Mouse (Mus musculus) frontal cortex, adult 2 months (tissue): Measurements from ENCODE around the gene Rpgrip1l. TPM values are rescaled to one million over a fixed set of nuclear protein-coding genes. Genes with fewer than 3 reads are reported as not detected.

Source experiments
- DNase-seq, 2 experiments: peaks; one replicate each; pipeline ENCODE4 v3.0.0; 2022; ENCODE audit warnings: low spot score in 1 of 2; ENCODE audit errors: extremely low spot score in 1 of 2
- polyA plus RNA-seq: library from polyadenylated mRNA; depleted of rRNA; stranded (reverse); fragments of >200 nt; gene quantifications from 2 replicates; pipeline ENCODE4 v1.2.3, GENCODE M21; 2012

Gene Rpgrip1l
- polyA plus RNA-seq, 1 experiment: 8.9 TPM

DNA sequence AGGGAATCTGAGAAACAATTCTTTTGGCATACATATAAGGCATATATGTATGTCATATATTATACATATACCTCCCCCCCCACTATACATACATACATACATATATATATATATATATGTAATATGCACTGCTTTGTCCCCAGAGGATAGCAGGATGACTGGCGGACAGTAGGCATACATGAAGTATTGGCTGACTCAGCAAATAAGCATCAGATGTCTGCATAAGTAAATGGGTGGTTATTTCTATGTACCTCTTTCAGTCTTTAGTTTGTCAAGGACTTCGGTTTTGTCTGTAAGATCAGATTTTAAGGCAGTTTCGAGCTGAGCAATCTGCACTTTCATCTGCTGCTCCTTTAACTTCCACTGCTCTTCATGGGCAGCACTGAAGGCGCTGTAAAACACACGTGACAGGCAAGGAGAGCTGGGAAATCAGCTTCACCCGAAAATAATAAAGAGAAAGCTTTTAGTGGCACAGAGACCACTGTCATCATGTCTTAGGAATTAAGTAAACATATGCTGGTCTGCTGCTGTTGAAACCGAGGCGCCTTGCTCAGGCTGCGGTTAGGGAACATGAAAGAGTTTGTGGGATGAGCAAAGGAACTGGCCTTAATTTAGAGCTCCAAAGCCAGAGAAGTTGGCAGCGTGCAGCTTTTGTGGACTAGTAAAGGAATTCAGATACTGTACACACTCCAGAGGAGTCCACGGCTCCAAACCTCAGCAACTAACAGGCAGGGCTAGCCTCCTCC, 32.4 kb downstream of the Rpgrip1l start:
- DNase-seq: no peak

GRCm38 (mm10) chr8:91278060-91278459, 35.0 kb downstream of the Rpgrip1l start:
- DNase-seq: no peak

GRCm38 (mm10) chr8:91276337-91276736, 36.7 kb downstream of the Rpgrip1l start:
- DNase-seq: no peak

GRCm38 (mm10) chr8:91273493-91273892, 39.6 kb downstream of the Rpgrip1l start:
- DNase-seq: peak in 1 of 2 experiments; percentile 56

- DNase-seq: no peak
These were observed 43.6 kb downstream of the Rpgrip1l start for GRCm38 (mm10) chr8:91269374-91269958.

- no peak for DNase-seq
These were observed 48.5 kb downstream of the Rpgrip1l start for GRCm38 (mm10) chr8:91264564-91264963.

- DNase-seq: no peak
These were observed 49.1 kb downstream of the Rpgrip1l start for GRCm38 (mm10) chr8:91263939-91264338.

DNA sequence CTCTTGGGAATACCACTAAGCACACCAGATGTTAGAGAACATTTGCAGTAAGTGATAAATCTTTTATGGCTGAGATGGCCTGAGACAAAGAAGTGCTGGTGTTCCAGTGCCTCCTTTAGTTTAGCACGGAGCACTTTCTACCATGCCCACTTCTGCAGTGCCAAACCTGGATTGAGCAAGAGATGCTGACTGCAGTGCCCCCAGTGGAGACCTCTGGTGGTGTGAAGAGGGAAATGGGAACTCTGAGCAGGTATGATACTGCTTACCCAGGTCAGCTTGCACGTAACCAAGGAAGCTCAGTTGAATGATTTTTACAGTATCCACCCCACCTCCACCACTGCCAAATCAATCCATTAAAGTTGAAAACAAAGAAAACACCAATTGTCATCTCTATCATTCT, 51.5 kb downstream of the Rpgrip1l start:
- DNase-seq: no peak

GRCm38 (mm10) chr8:91250966-91251365, 62.1 kb downstream of the Rpgrip1l start:
- DNase-seq: no peak

DNA sequence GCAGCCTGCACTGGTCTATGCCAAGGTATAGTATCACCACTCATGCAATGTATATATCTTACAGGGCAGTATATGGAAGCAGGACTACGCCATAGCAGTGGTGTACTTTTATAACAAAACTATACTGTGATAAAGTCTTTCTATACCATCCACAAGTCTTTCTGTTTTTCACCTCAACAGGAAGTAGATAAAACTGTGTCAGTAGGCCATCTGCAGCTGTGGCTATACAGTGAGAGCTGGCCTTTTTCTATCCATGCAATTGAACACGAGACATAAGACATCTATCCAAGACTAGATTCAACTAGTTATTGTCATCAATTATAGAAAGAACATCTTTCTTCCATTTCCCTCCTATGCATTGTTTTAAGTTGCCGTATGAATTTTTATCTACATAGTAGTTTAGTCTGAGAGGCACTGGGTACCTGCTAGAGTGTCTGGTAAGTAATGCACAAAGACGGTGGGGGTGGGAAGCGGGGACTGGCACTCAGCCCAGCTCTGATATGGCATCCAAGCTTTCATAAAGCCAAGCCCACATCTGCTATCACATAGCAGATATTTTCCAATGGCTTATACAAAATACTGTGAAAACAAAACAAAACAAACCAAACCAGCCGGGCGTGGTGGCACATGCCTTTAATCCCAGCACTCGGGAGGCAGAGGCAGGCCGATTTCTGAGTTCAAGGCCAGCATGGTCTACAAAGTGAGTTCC, 63.1 kb downstream of the Rpgrip1l start:
- DNase-seq: no peak

GRCm38 (mm10) chr8:91245821-91246454, 67.1 kb downstream of the Rpgrip1l start:
- no peak for DNase-seq

GRCm38 (mm10) chr8:91242721-91243120, 70.3 kb downstream of the Rpgrip1l start:
- no peak for DNase-seq

- no peak for DNase-seq
These were observed 71.1 kb downstream of the Rpgrip1l start for GRCm38 (mm10) chr8:91241873-91242519.

DNA sequence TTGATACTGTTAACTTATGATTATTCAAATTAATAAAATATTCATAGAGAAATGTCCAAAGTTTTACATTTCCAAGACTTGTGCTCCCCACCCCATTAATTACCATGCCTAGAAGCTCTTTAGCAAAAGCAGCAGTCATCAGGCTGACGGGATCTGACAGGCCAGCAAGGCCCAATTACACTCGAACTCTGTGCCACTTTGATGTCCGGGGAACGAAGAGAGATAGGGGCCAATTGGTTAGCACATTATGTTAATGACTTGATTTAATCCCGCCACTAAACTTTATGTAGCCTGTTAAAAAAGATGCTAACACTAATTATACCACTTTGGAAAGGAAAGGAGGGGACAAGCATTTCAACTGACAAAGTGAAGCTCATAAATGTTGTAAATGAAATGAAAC, 71.7 kb downstream of the Rpgrip1l start:
- DNase-seq: no peak

GRCm38 (mm10) chr8:91237191-91237590, 75.9 kb downstream of the Rpgrip1l start:
- no peak for DNase-seq

DNA sequence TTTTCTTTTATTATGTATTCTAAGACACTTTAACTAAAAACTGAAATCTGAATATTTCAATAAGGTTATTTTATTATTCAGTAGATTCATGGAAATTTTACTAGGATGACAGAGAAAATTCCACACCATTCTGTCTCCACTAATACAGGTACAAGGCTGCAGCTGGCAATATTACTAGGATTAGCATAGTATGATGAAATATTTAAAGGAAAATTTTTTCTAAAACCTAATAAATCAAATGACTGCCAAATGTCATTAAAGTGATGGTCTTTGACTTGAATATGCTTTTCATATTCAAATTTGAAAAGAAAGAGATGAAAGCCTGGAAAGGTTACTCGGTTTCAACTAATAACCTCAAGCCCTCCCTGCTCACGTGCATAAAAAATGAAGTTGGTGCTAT, 79.0 kb downstream of the Rpgrip1l start:
- DNase-seq: no peak

GRCm38 (mm10) chr8:91227421-91227841, 85.6 kb downstream of the Rpgrip1l start:
- DNase-seq: peak in 1 of 2 experiments; percentile 56

GRCm38 (mm10) chr8:91224227-91224626, 88.8 kb downstream of the Rpgrip1l start:
- DNase-seq: no peak

DNA sequence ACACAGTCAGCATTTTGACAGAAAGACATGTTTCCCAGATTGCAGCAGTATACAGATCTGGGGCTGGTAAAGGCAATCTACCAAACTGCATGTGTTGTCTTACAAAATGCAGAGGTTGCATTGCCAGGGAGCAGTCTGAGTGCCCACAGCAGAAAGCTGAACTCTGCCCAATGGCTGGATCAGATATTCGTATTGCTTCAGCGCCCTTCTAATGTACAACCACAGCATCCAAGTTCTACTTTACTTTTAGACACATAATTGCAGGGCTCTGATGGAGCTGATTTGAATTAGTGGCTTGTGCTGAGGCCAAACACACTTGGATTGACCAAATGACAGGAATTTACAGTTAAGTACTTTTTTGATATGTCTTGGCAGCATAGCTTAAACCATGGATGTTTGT, 91.2 kb downstream of the Rpgrip1l start:
- no peak for DNase-seq

- no peak for DNase-seq
These were observed 94.8 kb downstream of the Rpgrip1l start for GRCm38 (mm10) chr8:91218271-91218670.
